Mouse (Mus musculus) testis, adult 2 months (tissue): ENCODE results near the gene Lrguk.

Experiments used
- CTCF ChIP-seq: fragments of 200-500 bp; IDR thresholded peaks from 2 replicates; pipeline ENCODE4 v1.5.1; 2012; ENCODE audit warnings: low read depth, mild to moderate bottlenecking, inconsistent platforms, low read length, moderate library complexity; ENCODE audit not compliant: control insufficient read depth, insufficient read depth, insufficient replicate concordance
- POLR2A ChIP-seq: fragments of 200-500 bp; IDR thresholded peaks from 2 replicates; pipeline ENCODE4 v1.6.1; 2012; ENCODE audit warnings: low read depth, mild to moderate bottlenecking, inconsistent platforms, low read length, moderate library complexity; ENCODE audit not compliant: control insufficient read depth

DNA sequence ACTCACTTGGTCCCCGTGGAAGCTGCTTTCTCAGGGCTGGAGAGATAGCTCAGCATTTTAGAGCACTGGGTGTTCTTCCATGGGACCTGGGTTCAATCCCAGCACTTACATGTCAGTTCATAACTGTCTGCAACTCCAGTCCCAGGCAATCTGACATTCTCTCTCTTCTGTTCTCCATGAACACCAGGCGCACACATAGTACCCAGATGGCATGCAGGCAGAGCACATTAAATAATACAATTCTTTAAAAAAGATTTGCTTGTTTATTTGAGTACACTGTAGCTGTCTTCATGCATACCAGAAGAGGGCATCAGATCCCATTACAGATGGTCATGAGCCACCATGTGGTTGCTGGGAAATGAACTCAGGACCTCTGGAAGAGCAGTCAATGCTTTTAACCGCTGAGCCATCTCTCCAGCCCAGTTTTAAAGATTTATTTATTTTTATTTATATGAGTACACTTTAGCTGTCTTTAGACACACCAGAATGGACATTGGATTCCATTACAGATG, 44.7 kb downstream of the Lrguk start:
- TF ChIP-seq POLR2A, result no peak
- no peak for TF ChIP-seq CTCF
